Mouse (Mus musculus): ENCODE data around the gene Ppp1r12b.

Gene Ppp1r12b

GRCm38 (mm10) chr1:134817120-134817519 is 138.6 kb downstream of the Ppp1r12b start:
- in situ Hi-C loops (cut with MboI; ENCODE audit: unreplicated experiment in 2 of 2) = no loop called here

DNA sequence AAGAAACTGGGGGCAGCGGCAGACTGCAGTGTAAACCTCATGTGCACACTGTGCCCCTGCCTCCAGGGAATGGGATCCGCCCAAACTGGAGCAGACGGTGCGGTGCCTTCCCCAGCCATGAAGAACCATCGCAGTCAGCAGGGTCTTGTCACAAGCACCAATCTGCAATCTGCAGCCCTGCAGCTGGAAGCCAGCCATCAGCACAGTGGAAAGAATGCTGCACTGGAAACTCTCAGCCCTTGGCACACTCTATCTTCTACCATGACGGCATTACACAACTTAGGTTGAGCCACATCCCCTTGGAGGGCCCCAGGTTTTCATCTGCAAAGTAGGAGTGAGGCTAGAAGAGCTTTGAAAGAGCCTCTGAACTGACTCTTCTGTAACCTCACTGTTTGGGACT is 139.1 kb downstream of the Ppp1r12b start:
- in situ Hi-C loops (cut with MboI; ENCODE audit: unreplicated experiment in 2 of 2) = no loop called here

GRCm38 (mm10) chr1:134815748-134816147 is 140.0 kb downstream of the Ppp1r12b start:
- in situ Hi-C loops (cut with MboI; ENCODE audit: unreplicated experiment in 2 of 2) = no loop called here

GRCm38 (mm10) chr1:134805471-134805870 is 150.3 kb downstream of the Ppp1r12b start:
- in situ Hi-C loops (cut with MboI; ENCODE audit: unreplicated experiment in 2 of 2) = no loop called here

GRCm38 (mm10) chr1:134804373-134804772 is 151.4 kb downstream of the Ppp1r12b start:
- in situ Hi-C loops (cut with MboI; ENCODE audit: unreplicated experiment in 2 of 2) = no loop called here

DNA sequence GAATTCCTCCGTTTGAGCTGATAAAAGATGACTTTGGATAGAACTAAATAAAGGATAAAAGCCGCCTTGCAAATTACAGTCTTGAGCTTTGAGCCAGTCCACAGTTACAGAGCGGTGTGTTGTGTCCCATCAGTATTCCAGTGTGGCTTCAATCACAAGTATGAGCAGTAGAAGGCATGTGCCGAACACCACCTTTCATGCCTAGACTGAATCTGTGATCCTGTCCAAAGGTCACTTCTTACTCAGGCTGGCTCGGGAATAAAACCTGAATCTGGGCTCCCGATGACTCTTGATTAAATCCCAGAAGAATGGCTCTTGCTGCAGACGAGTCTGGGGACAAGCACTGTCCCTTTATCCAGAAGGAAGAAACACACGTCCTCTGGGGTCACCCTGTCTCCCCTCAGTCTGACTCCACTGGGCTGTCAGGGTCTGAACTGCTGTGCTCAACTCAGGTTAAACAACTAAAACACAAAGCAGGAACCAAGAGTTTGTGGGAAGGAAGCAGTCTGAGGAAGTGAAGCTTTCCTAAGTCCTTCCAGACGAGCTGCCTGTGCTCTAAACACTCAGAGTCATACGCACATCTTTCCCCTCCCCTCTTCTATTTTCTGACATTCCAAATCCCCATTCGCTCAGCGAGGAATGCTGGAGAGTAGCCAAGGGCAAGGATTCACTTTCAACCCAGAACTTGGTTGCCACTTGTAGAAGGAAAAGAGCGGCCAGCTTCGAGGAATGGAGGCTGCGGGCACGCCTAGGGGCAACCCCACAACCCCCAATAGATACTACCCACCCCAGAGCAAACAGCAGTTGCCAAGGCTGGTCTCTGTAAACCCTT is 152.2 kb downstream of the Ppp1r12b start:
- in situ Hi-C loops (cut with MboI; ENCODE audit: unreplicated experiment in 2 of 2) = no loop called here

GRCm38 (mm10) chr1:134801758-134802157 is 154.0 kb downstream of the Ppp1r12b start:
- in situ Hi-C loops (cut with MboI; ENCODE audit: unreplicated experiment in 2 of 2) = no loop called here

DNA sequence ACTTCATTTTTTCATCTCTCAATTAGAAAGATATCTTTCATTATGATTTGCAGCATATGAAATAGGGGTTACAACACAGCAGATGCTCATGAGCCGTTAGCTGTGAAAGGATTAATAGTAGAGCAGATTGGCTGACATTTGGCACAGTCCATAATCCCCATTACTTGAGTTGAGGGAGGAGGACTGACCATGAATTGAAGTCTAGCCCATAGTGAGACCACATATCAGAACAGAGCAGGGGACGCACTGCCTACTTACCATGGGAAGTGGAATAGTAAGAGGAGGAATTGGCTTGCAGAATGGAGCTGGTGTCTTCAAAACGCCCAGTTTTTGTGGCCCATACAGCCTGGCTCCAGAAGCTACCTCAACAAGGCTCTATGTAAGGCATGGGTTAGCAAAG is 159.2 kb downstream of the Ppp1r12b start:
- in situ Hi-C loops (cut with MboI; ENCODE audit: unreplicated experiment in 2 of 2) = no loop called here

GRCm38 (mm10) chr1:134796076-134796475 is 159.7 kb downstream of the Ppp1r12b start:
- in situ Hi-C loops (cut with MboI; ENCODE audit: unreplicated experiment in 2 of 2) = no loop called here

DNA sequence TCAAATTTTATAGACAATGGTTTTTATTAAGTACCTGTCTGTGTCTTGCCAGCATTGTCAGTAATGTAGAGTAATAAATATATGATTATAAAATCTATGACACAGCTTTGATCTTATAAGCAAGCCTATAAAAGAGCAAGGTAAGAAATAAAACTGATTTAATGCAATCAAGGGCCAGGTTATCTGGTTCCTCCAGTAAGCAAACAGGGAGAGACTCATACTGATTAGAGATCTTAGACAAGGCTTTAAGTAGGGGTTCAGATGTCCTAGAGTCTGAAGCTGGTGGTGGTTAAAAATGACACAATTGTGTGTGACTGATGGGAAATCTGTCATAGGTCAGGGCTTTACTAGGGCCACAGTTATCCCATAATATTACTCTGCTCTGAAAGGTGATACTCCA is 164.3 kb downstream of the Ppp1r12b start:
- in situ Hi-C loops (cut with MboI; ENCODE audit: unreplicated experiment in 2 of 2) = no loop called here

DNA sequence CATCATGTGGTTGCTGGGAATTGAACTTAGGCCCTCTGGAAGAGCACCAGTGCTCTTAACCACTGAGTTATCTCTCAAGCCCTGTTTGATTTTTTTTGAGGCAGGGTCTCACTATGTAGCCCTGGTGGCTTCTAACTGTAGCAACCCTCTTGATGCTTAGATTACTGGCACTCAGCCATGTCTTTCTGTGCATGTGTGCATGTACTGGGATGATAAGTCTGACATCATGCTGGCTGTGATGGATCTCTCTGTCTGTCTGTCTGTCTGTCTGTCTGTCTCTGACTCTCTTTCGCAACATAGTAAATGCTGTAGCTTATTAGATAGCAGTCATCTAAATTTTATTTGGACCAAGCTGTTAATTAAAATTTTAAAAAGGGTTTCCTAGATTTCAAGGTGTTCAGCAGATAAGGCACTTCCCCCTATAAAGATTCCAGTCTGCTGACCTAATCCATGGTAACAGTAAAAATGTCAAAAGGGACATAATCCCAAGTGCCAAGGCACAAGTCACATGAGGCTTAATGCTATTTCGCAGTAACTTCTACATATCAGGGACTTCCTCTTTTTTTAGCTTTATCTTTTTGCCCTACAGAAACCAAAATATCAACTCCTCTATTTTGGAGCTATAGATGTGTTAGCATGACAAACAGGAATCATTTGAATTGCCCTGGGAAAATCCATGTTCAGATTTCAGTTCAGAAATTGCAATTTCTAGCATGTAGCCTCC is 164.9 kb downstream of the Ppp1r12b start:
- in situ Hi-C loops (cut with MboI; ENCODE audit: unreplicated experiment in 2 of 2) = no loop called here

DNA sequence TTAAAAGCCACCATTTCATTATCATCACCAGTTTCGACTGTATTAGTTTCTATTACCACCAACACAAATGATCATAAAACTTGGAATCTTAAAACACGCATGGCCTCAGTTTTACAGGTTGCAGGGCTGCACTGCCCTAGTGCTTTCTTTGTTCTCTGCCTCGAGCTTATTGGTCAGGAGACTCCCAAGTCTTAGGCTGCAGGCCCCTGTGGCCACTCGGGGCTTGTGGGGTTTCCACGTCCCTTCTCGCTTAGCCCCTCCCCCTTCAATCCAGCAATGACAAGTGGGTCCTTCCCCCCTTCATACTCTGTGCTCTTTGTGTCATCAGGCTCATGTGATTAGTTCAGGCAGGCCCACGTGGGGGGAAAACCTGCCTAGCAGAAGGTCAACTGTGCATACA is 167.6 kb downstream of the Ppp1r12b start:
- in situ Hi-C loops (cut with MboI; ENCODE audit: unreplicated experiment in 2 of 2) = no loop called here

DNA sequence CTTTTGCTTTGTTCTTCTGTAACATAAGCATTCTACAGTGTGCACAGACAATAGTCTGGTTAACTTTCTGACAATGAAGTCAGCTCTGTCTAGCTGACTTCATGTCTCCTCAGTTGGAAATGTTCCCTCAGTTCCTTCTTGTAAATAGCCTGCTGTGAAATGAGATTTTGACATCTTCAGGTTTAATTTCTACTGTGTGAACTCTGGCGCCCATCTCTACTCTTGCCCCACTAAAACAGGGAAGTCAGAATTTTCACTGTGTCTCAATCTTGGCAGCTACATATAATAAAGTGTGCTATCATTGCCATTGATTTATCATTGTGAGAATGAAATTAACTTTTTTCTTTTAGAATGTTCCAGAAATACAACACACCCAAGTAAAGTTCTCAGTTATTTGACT is 170.8 kb downstream of the Ppp1r12b start:
- in situ Hi-C loops (cut with MboI; ENCODE audit: unreplicated experiment in 2 of 2) = no loop called here

GRCm38 (mm10) chr1:134784481-134784880 is 171.3 kb downstream of the Ppp1r12b start:
- in situ Hi-C loops (cut with MboI; ENCODE audit: unreplicated experiment in 2 of 2) = no loop called here

GRCm38 (mm10) chr1:134783958-134784357 is 171.8 kb downstream of the Ppp1r12b start:
- in situ Hi-C loops (cut with MboI; ENCODE audit: unreplicated experiment in 2 of 2) = no loop called here

DNA sequence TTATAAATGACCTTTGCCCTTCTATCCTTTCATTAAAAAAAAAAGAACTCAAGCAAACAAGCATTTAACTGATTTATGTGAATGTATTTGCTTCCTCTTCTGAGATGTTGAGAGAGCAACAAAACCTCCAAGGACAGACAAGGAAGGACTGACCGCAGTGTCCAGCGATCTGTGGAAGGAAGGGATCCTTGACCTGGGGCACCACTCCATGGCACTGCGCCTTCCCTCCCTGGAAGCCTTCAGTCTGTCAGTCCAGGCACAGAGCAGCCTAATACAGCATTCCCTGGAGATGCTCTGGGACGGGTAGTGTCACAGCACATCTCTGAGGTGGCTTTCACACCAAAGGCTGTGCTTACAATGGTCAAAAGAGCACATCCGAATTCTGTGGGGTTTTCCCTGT is 172.9 kb downstream of the Ppp1r12b start:
- in situ Hi-C loops (cut with MboI; ENCODE audit: unreplicated experiment in 2 of 2) = no loop called here

DNA sequence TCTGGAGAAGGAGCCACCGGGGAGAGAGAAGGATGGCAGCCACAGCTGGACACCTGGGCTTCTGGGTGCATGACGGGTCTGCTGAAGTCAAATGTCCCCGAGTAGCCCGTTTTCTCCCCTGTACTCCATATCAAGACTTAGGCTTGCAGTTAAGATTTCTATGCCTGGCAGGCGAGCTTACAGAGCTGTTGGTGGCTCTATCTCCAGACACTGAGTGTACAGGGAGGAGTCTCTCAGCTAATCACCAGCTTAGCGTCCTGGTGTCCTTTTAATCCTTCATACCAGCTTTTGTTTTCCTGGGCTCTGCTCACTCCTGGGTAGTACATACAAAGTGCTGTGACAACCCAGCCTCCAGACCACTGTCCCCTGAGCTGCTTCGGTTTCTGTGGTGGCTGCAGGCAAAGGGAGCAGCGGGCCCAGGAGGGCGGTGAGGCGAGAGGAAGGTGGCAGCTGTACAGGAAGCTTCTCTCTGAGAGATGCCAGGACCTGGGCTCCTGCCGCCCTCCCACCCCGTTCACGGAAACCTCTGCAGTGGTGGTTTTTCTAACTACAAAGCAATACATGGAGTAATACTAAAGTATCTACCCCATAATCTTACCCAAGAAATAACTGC is 177.7 kb downstream of the Ppp1r12b start:
- in situ Hi-C loops (cut with MboI; ENCODE audit: unreplicated experiment in 2 of 2) = no loop called here

DNA sequence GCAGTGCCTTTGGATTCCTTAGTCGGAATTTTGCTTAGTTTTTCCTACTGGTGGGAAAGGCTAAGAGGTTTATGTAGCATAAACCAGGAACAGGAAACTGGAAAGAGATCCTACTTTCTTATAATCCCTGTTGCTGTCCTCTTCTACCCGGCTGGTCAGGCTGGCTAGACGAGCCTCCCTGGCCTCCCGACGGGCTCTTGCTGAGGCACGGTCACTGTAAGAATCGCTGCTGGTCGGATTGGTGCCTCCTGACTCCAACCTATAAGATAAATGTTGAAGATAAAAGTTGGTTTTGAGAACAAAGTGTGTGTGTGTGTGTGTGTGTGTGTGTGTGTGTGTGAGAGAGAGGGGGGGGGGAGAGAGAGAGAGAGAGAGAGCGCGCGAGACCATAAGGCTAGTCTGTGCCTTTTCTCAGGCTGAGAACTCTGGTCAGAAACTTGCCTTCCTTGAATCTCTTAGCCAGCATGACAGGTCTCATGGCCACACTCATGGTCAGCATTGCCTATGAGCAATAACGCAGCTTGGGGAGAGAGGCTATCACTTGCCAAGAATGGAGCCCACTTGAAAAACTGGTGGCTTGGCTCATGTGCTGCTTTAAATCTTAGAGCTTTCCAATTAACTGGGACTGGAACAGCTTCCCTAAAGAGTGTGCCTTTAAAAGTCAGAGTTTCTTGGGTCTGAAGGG is 178.4 kb downstream of the Ppp1r12b start:
- in situ Hi-C loops (cut with MboI; ENCODE audit: unreplicated experiment in 2 of 2) = no loop called here

GRCm38 (mm10) chr1:134775631-134776030 is 180.1 kb downstream of the Ppp1r12b start:
- in situ Hi-C loops (cut with MboI; ENCODE audit: unreplicated experiment in 2 of 2) = no loop called here

DNA sequence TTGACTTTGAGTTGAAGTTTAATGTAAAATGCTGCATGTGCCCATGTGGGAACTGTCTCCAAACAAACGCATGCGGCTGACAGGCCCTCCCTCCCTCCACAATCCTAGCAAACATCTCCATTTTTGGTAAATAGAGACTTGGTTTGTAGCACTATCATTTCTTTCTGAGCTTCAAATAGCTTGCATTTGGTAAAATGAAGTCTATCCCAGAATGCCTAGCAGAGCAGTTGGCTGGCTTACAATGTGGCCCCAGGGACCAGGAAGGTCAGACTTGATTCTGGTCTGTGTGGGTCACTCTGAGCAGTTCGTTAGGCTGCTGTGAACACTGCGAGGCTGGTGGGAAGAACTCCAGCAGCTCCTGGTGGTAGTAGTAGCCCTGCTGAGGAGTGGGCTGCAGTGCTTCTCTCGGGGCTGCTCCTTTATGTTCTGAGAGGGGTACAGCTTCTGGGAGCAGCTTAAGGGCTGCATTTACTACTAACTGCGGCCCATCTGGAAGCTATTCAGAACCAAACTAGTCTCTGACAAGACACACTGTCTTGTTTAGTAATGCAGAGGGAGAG is 180.9 kb downstream of the Ppp1r12b start:
- in situ Hi-C loops (cut with MboI; ENCODE audit: unreplicated experiment in 2 of 2) = no loop called here

- in situ Hi-C loops (cut with MboI; ENCODE audit: unreplicated experiment in 2 of 2) = no loop called here
Measured at GRCm38 (mm10) chr1:134774247-134774646, 181.5 kb downstream of the Ppp1r12b start.

Measured in v-Abl transformed pro-B cells (cell line).